Mouse (Mus musculus): ENCODE measurements around the gene Arhgap44. TPM values are rescaled to one million over a fixed set of nuclear protein-coding genes. Genes with fewer than 3 reads are reported as not detected.

Arhgap44 gene
- total and polyA plus RNA-seq, 3 experiments: 4.8 to 15.5 (median 6.8) TPM

DNA sequence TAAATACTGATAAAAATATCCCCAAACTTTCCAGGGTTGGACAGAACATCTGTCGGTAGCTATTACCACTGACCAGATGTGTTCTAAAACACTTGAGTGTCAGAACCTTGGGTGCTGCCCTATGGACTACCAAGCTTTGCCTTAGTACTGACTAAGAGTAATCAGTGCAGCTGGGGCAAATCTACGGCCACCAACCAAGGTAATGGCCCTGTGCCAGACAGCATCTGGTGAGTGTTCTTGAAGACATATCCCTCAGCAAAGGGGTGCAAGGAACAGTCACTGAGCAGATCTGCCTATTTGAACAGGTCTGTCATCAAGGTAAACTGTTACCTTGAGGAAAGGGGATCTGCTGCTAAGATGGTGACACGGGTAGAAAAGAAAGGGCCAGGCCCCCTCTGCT lies 157.9 kb downstream of the Arhgap44 start:
- peak; percentile 27 for DNase-seq

GRCm38 (mm10) chr11:65003611-65004010 lies 159.2 kb downstream of the Arhgap44 start:
- peak; percentile 65 for DNase-seq

DNA sequence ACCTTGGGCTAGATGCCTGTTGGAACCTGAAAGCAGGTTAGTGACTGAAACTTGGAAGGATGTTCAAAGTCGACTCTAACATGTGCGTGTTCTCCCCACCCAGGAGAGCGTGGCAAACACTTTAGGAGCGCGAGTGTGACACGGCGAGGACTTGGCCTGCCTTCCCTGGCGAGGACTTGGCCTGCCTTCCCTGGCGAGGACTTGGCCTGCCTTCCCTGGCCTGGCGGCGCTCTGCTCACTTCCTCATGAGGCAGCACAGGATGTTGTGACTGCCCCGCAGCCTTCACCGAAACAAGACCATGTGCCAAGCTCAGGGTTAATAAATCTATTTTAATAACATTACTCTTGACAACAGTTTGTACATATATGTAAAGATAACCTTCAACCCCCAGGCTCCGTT lies 161.0 kb downstream of the Arhgap44 start:
- DNase-seq: no peak

DNA sequence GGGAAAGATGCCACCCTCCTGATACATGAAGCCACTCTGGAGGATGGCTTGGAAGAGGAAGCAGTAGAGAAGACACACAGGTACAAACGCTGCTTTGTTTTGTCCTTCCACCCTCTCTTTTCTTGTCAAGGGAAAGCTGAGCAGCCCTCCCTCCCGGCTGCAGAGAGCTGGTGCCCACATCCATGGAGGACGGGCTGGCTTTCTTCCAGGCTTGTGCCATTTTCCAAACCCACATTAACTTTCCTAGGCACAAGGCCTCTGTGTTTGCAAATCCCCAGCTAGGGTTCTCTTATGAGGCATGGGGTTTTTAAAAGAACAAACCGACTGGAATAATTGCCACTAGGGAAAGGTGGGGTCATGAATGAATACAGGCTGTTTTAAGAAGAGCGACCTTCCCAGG lies 163.1 kb downstream of the Arhgap44 start:
- no peak for DNase-seq

DNA sequence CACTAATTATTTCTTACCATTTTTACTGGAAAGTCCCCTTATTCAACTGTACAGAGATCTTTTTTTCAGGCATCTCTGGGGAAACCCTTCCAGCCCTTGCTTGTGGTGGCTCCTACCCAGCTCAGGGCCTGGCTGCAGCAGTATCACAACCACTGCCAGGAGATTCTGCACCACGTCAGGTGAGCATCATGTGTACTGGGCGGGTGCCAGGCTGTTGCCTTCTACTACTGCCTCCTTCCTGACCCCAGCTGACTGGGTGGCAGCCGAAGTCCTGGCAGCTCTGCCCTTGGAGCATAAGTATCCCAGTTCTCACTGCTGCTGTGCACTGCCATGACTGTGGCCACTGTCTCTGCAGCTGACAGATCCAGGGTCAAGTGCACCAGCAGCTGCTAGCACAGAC lies 164.3 kb downstream of the Arhgap44 start:
- no peak for DNase-seq

DNA sequence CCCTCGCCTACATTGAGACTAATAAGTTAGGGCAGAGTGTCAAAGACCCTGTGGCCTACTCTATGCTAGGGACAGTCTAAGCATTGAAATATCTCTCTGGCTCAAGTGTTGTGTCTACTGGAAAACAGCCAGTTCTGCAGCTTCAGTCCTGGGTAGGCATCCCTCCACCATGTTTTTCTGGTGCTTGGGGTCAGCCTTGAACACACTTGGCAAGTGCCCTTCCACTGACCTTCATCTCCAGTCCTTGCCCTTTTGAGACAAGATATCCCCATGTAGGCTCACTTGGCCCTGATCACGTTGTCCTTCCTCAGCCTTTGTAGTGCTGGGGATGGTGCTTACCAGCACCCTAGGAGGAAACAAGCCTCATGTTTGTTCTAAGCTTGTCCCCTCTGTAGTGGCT lies 174.2 kb downstream of the Arhgap44 start:
- DNase-seq: peak; percentile 60

DNA sequence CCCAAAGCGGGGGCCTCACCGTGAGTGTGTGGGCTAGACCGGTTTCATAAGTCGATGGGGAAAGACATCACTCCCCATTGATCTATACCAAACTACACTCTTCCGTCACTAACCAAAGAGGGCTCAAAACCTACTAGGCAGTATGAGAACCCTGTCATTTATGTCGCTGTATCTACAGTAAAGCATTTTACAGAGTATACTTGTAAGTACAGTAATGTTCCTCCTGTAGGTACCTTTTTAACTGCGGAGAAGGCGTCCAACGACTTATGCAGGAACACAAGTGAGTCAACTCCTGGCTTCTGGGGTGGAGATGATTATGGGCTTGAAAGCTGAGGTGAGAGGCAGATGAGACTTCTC lies 183.3 kb downstream of the Arhgap44 start:
- DNase-seq: no peak

- peak; percentile 98 for DNase-seq
Measured at GRCm38 (mm10) chr11:64978720-64979488, 183.9 kb downstream of the Arhgap44 start, which contains the start of gene Elac2. Gene Elac2 (plus strand): TSS chr11:64979038.

DNA sequence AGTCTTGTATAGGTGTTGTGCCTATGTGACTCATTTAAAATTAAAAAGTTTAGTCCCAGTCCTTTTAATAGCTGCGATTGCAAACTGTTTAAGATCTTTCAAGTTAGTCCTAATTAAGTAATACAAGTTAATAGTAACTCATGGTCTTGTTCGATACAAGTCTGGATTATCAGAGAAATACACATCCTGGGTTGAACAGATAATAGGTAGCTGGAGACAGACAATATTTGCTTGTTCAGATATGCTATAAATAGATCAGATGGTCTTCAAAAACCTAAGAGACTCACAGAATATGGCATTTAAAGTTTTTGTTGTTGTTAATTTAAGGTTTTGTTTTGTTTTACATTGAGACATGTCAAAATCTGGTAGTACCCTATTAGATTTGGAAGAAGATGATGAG lies 190.3 kb downstream of the Arhgap44 start:
- DNase-seq: no peak

- peak; percentile 69 for DNase-seq
Measured at GRCm38 (mm10) chr11:64971471-64971988, 191.2 kb downstream of the Arhgap44 start.

GRCm38 (mm10) chr11:64968939-64969342 lies 193.8 kb downstream of the Arhgap44 start:
- no peak for DNase-seq

GRCm38 (mm10) chr11:64968507-64968906 lies 194.3 kb downstream of the Arhgap44 start:
- DNase-seq: peak; percentile 76

DNA sequence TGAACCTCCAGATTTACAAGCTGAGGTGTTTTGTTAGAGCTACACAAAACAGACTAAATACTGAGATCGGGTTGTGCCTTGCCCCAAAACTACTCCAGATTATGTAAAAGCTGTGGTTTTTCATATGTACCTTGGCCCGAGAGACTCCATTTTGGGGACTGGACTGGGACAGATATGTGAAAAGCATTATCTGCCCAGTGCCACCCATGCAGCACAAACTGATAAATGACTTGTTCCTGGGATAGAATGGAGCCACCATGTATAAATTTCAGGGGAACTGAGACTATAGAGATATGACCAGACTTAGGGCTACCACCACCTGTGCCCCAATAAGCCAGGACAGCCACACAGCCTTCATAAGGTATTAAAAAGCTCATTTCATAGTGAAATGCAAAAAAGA lies 200.1 kb downstream of the Arhgap44 start:
- no peak for DNase-seq

DNA sequence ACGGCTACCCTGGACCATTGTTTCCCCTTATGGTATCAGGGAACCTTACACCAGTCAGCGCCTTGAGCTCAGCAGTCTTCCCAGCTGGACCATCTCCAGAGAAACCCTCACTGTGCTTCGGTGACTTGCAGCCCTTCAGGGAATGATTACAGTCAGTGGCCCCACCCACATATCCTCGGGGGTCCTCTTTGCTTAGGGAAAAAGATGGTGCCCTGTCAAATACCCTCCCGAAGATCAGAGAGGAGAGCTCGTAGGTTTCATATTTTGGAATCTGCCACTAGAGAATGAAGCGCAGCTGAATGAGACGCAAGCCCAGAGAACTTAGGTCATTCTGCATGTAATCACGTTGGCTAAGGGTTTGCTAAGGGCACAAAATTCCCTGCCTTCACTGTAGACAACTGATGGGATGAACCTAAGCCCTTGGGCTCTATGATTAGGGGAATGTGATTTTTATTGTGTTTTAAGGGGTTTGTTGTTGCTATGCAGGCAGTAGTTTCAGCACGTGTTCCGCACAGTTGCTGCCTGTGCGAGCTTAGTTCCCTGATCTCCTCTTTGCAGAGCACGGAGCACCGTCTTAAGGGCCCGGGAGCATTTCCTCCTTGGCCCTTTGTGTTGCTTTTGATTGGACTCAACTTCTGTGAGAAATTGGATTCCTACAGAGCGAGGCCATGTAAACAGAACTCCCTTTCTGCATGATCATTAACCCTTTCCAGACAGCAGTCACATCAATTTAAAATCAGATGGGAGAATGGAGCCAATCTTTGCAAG lies 205.6 kb downstream of the Arhgap44 start:
- DNase-seq: no peak

Small RNA genes lying within 50 kb of the gene (microRNA-seq; reads per million reads assigned to microRNA genes)
- gene Gm25991: 0 reads per million in 2 experiments

Other genes starting within 250 kb of the Arhgap44 start
- 10 to 100 TPM; 45.3 to 47.9 TPM for gene Elac2, start 183.9 kb downstream of the Arhgap44 start, total RNA-seq (2021)
- gene Elac2, start 183.9 kb downstream of the Arhgap44 start, polyA plus RNA-seq (2012; rRNA removed): 27.3 and 30.4 TPM in 2 replicates
- not detected for gene 1700086D15Rik, start 3.1 kb downstream of the Arhgap44 start, total RNA-seq (2021)
- gene 1700086D15Rik, start 3.1 kb downstream of the Arhgap44 start, polyA plus RNA-seq (2012; rRNA removed): not detected in 2 replicates
- under 1 TPM; 0.24 to 0.46 TPM for gene Myocd, start 107.0 kb upstream of the Arhgap44 start, total RNA-seq (2021)
- gene Myocd, start 107.0 kb upstream of the Arhgap44 start, polyA plus RNA-seq (2012; rRNA removed): 0.31 and 0.36 TPM in 2 replicates